Mouse (Mus musculus) frontal cortex, postnatal 10 days (tissue): ENCODE data around the gene Pkd1l3.

Experiments
- DNase-seq, 2 experiments: peaks; one replicate each; pipeline ENCODE4 v3.0.0; 2022; ENCODE audit warnings: low spot score in 2 of 2, mixed read lengths in 1 of 2

Gene Pkd1l3

DNA sequence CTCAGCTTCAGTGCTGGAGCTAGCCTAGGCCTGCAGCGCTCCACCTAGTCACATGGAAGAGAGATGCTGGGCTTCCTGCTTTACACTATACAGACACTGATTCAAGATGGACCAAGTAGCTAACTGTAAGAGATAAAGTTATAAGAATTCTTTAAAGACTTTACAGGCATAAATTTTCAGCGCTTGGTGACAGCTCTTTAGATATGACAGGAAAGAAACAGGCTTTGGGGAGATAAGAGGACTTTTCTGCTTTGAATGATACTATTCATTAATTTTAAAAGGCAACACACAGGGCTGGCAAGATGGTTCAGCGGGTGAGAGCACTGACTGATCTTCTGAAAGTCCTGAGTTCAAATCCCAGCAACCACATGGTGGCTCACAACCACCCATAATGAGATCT is 84.2 kb downstream of the Pkd1l3 start:
- no peak for DNase-seq

DNA sequence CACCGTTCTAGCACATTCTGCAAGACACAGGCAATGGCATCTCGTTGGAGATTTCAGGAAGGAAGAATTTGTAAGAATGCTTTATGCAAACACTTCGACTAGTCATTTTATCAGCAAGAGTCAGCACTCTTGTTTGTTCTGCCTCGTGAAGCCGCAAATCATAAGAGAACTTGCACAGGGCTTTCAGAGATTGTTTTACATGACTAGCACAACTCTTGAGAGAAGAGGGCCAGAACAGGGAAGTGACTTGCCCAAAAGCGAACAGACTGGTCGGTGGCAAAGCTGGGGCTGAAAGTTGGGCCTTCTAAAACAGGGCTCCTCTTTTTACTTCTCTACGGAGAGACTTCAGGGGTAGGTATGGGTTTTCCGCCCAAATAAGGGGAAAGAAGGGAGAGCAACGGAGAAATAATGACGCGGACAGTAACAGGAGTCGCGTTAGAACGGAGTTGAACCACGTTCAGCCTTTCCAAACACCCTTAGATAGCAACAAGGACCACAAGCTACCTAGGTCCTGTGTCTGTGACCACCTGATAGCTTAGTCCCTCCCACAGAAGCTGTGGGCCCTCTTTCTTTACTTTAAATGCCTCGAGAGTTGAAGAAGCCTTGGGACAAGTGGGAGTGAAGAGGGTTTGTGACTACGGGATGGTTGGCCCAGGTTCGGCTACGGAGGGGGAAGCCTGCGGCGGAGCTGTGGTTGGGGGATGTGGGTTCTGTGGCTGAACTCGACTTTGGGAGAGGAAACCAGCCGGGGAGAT is 90.4 kb downstream of the Pkd1l3 start:
- DNase-seq = no peak

DNA sequence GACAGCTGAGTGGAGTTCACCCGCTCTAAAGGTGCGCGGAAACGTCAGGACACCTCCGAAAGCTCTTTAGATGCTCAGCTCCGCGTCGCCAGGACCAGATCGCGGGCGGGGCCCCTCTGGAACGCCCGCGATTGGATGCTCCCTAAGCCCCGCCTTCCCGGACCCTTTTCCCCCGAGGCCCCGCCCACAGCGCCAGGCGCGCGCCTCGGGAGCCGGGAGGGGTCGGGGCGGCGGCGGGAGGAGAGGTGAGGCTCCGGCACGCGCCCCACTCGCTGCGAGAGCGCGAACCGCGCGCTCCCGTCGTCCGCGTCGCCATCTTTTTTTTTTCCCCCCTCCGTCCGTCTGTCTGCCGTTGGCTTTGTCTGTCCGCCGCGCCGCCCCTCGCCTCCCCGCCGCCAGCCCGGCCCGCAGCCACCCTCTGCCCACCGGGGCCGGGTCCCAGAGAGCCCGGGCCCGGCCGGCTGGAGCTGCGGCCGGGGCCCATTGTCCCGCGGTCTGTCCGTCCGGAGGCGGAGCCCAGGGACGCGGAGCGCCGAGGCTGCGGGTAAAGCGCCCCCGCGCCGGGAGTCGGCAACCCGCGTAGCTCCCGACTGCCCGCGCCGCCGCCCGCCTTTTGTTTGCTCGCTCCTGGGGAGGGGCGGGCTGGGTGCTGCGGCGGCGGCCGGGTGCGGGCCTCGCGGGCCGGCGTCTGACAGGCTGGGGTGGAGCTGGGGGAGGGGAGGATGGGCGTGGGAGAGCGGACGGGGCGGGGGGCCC is 91.2 kb downstream of the Pkd1l3 start, which contains the start of gene Zfp821:
Gene Zfp821 (plus strand): TSS at position 227 of the 756 bp plus-strand sequence.
- DNase-seq = peak; percentile 89 to 92

- DNase-seq = no peak
Measured at GRCm38 (mm10) chr8:109706076-109706873, 92.0 kb downstream of the Pkd1l3 start.

- peak in 1 of 2 experiments; percentile 66 for DNase-seq
Measured at GRCm38 (mm10) chr8:109706874-109707237, 92.5 kb downstream of the Pkd1l3 start.

DNA sequence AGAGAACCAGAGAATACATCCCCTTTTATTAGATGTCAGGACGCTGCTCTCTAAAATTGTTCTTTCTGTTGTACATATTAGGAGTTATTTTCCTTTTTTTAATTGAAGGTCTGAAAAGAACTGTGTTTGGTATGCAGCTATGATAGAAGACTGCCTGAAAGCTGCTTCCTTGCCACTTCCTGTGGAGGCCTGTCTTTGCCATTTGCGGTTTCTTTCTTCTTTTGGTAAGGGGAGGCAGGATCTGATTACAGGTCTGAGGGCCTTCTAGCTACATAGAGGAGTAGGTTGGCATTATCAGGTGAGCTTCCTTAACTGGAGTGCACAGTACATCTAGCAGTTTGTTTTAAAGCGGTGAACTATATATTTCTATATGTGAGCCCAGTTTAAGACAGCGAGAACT is 93.6 kb downstream of the Pkd1l3 start:
- DNase-seq = no peak

DNA sequence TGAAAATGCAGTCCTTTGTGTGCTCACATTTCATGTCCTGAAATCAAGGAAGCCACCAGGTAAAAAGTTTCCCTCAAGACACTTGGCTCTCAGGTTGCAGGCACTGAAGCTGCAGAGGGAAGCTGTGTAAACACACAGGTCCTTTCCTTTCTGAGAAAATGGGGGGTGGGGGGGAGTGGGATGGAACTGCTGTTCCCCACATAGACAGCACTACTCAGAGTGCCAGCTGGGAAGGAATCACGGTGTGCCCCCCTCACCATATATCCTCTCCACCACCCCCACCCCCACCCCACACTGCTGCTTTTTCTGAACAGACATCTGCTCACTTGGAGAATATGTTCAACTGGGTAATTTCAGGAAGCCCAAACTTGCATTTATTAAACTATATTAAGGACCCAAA is 98.2 kb downstream of the Pkd1l3 start:
- DNase-seq = no peak

DNA sequence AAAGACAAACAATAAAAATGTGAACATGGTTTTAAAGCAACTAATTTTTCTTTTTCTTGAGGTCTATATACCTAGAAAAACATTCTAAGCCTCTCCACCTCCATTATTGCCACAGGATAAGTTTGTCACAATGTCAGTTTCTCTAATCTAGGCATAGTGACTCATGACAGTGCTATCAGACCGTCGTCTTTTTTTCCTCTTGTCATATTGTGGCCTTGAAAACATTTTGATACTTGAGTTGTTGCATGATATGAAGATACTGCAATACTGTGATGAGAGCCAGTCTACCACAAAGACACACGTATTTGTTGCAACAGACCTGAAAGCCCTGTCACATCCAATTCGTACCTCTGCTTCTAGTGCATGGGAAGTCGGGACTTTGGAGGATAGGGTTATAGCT is 100.6 kb downstream of the Pkd1l3 start:
- no peak for DNase-seq
